Mouse (Mus musculus): Measurements from ENCODE around the gene Cfap74. TPM values are rescaled to one million over a fixed set of nuclear protein-coding genes. Genes with fewer than 3 reads are reported as not detected.

Cfap74 gene
- polyA plus RNA-seq, 1 experiment from 2014 or later: 3.8 TPM

DNA sequence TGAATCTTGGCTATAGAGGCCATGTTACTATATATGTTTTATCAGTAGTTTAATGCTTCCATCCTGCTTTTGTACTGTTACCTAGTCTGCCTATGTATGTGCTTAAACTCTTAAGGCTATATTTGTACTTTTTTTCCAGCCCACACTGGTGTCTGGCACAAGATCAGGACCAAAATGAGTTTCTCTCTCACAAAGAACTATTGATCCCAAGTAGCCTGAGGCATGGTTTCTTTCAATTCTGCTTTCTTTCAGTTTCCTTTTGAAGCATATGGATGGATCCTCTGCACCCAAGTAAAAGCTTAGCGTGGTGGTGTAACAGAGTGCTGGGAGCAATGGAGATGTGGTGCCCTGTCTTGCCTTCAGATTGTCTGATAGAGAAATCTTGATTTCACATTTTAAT is 102.0 kb downstream of the Cfap74 start:
- Histone ChIP-seq H3K9ac (replicated peaks) (no peak overlapping the region), H3K4me1 (replicated peaks) (peaks cover 10% of the 10 kb centered on the region; the same call in 1 of the 2 replicates), H3K36me3 (no peaks in the 10 kb centered on the region), H3K4me3 (replicated peaks) (no peak overlapping the region), H3K27me3 (no peaks in the 10 kb centered on the region), H3K4me2 (replicated peaks) (no peak overlapping the region), H3K27ac (no peak overlapping the region), H3K9me3 (no peaks in the 10 kb centered on the region)
- 74% methylated on average over 1 of the region's 1 CpGs for WGBS
- ATAC-seq: no peak

DNA sequence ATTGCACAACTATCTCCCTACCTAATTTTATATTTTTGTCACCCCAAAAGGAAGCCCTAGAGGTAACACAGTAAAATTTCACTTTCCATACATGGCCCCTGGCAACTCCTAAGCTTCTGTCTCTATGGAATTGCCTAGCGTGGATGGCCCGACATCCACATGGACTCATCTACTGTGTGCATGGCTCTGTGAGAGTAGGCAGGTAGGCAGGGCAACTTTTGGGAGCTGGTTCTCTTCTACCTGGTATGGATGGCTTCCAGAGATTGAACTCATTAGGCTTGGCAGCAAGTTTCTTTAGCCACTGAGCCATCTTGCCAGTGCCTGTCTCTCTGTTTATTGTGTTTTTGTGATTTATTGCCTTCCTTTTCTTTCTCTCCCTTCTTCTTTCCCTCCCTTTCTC is 105.8 kb downstream of the Cfap74 start:
- WGBS: 76% methylated on average over 2 of the region's 2 CpGs
- H3K36me3 ChIP-seq: no peaks in the 10 kb centered on the region
- H3K4me1 ChIP-seq (replicated peaks): 0 out of 2 replicates have a peak, but pooled peaks cover 3% of the 10 kb centered on the region
- no peaks in the 10 kb centered on the region for H3K9me3 ChIP-seq
- no peak overlapping the region for H3K9ac ChIP-seq (replicated peaks)
- no peak overlapping the region for H3K4me3 ChIP-seq (replicated peaks)
- H3K27ac ChIP-seq: no peak overlapping the region
- H3K27me3 ChIP-seq: no peaks in the 10 kb centered on the region
- ATAC-seq: no peak
- no peak overlapping the region for H3K4me2 ChIP-seq (replicated peaks)

Other genes starting within 250 kb of the Cfap74 start
- gene Ski, start 186.6 kb upstream of the Cfap74 start, polyA plus RNA-seq (2015; fragmentation: Nextera tagmentation; extraction: Ambion mirVana): 9.3 and 9.9 TPM in 2 replicates
- gene Faap20, start 159.4 kb upstream of the Cfap74 start, polyA plus RNA-seq (2015; fragmentation: Nextera tagmentation; extraction: Ambion mirVana): 91.2 and 92.7 TPM in 2 replicates
- gene Prkcz, start 47.8 kb upstream of the Cfap74 start, polyA plus RNA-seq (2015; fragmentation: Nextera tagmentation; extraction: Ambion mirVana): 56.7 and 59.5 TPM in 2 replicates
- 0.11 TPM in 1 of 2 replicates, not detected in the other for gene Gabrd, start 11.1 kb upstream of the Cfap74 start, polyA plus RNA-seq (2015; fragmentation: Nextera tagmentation; extraction: Ambion mirVana)
- gene Tmem52, start 59.9 kb downstream of the Cfap74 start, polyA plus RNA-seq (2015; fragmentation: Nextera tagmentation; extraction: Ambion mirVana): not detected in 2 replicates
- gene Gnb1, start 82.2 kb downstream of the Cfap74 start, polyA plus RNA-seq (2015; fragmentation: Nextera tagmentation; extraction: Ambion mirVana): 1,008 and 1,072 TPM in 2 replicates
- 78.0 and 85.5 TPM in 2 replicates for gene Nadk, start 153.2 kb downstream of the Cfap74 start, polyA plus RNA-seq (2015; fragmentation: Nextera tagmentation; extraction: Ambion mirVana)
- gene Slc35e2, start 192.2 kb downstream of the Cfap74 start, polyA plus RNA-seq (2015; fragmentation: Nextera tagmentation; extraction: Ambion mirVana): 15.9 and 16.5 TPM in 2 replicates
- gene Cdk11b, start 215.7 kb downstream of the Cfap74 start, polyA plus RNA-seq (2015; fragmentation: Nextera tagmentation; extraction: Ambion mirVana): 65.1 and 66.8 TPM in 2 replicates
- not detected in 2 replicates for gene Gm10563, start 236.2 kb downstream of the Cfap74 start, polyA plus RNA-seq (2015; fragmentation: Nextera tagmentation; extraction: Ambion mirVana)
- 3.6 and 3.8 TPM in 2 replicates for gene Mmp23, start 244.2 kb downstream of the Cfap74 start, polyA plus RNA-seq (2015; fragmentation: Nextera tagmentation; extraction: Ambion mirVana)